Mouse (Mus musculus) monocyte, adult 59 days (primary cell): ENCODE data around the gene Cmtm6. TPM values are rescaled to one million over a fixed set of nuclear protein-coding genes. Genes with fewer than 3 reads are reported as not detected.

Source experiments
- total RNA-seq, 2 experiments: library from RNA; stranded (reverse); gene quantifications; one replicate each; pipeline ENCODE4 v1.2.4; 2023

Cmtm6 gene
- total RNA-seq = 100 to 1,000 TPM; 106 to 107 TPM

DNA sequence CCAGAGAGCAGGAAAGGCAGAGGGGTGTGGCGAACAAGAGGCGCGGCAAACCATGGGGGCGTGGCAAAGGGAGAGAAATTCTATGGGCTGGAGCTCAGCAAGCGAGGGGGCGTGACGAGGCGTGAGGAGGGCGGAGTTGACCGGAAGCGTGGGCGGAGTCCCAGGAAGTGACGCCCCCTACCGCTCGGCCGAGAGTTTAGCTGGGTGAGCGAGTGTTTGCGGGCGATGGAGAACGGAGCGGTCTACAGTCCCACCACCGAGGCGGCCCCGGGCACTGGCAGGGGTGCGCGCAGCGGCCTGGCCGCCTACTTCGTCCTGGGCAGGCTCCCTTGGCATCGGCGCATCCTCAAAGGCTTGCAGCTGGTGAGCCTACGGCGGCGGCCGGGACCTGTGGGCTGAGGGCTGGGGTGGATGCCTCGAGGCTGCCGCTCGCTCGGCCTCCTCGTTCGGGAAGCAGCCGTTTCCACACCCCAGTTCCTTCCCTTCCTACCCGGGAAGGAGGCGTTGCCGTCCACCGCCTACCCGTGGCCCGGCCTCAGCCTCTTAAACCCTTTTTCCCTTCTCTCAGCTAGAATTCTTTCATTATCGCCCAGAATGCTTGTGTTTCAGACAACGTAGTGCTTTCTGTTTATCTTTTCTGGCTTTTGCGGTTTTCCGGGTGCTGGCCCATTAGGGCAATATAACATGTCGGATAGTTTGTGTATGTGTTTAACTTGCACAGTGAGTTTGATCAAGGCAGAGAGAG, at the start of gene Cmtm6:
TSS of gene Cmtm6 (plus strand) at position 106 of the 745 bp plus-strand sequence.

DNA sequence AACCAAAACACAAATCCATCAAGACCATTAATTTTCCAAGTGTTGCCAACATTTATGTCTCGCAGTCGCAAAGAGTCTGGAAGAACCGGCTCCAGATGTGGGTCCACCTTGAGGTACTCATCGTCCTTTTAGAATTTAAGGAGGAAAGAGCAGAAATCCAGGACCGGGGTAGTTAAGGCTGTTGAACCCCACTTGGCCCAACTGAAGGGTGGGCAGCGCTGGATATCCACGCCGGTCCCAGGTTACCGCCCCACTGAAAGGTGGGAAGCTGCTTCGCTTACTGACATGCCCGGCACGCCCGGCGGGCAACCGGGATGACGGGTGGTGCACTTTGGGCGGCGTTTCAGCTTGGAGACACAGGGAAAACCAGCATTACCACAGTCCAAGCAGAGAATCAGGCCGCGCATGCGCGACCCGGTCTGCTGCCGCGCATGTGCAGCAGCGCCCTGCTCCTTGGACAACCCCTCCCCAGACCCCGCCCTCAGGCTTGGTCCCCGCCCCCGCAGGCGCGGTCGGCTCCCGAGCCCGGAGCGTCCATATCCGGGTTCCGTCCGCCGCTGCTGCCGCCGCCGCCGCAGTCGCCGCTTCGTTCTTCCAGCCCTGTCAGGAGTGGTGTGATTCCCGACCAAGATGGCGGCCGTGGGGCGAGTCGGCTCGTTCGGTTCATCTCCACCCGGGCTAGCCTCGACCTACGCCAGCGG, 42.5 kb upstream of the Cmtm6 start, which contains the start of gene Dync1li1:
TSS of gene Dync1li1 (plus strand) at position 539 of the 701 bp plus-strand sequence.

DNA sequence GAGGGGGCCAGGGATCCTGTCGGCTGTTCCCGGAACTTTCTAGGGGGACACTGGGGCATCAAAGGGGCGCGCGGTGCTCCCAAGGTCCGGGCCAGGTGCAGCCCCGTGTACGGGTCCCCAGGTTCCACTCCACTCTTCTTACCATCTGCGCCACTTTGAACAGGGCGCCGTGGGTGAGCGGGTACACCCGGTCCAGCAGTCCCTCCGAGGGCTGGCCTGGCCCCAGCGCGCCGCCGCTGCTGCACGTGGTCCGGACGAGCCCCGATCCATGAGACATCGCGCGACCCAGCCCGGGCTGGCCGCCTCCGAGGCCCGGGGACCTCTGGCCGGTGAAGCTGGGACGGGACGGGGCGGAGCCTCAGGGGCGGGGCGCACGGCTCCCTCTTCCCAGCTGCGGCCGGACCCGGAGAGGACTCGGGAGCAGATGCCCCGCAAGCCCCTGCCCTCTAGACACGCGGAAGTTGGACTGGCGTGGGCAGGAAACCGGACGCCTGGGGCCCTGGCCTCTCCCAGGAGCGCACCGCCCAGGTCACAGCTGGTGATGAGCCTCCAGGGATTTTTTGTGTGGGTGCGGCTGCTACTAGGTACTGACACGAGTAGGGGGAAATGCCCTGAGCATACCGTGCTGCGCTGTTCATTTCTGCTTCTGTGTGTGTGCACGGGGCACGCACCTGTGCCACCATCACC, 50.8 kb downstream of the Cmtm6 start, which contains the start of gene Cmtm7:
TSS of gene Cmtm7 (minus strand) at position 331 of the 687 bp plus-strand sequence.

Other genes starting within 250 kb of the Cmtm6 start
- gene Ccr4, start 226.2 kb upstream of the Cmtm6 start, total RNA-seq = not detected
- gene C130032M10Rik, start 215.4 kb upstream of the Cmtm6 start, total RNA-seq = not detected
- not detected for gene Trim71, start 166.7 kb upstream of the Cmtm6 start, total RNA-seq
- gene Cnot10, start 90.9 kb upstream of the Cmtm6 start, total RNA-seq = 10 to 100 TPM; 40.2 to 43.7 TPM
- gene Dync1li1, start 42.3 kb upstream of the Cmtm6 start, total RNA-seq = 10 to 100 TPM; 47.0 to 51.3 TPM
- 100 to 1,000 TPM; 164 to 202 TPM for gene Cmtm7, start 50.7 kb downstream of the Cmtm6 start, total RNA-seq
- gene Cmtm8, start 113.0 kb downstream of the Cmtm6 start, total RNA-seq = 1 to 10 TPM; 2.1 to 2.6 TPM
- 10 to 100 TPM; 21.7 to 24.5 TPM for gene Gpd1l, start 202.9 kb downstream of the Cmtm6 start, total RNA-seq
- not detected for gene Osbpl10, start 247.5 kb downstream of the Cmtm6 start, total RNA-seq